Mouse (Mus musculus) erythroid progenitor cell, adult 5-6 weeks (primary cell): ENCODE results near the gene Entpd2. TPM values are rescaled to one million over a fixed set of nuclear protein-coding genes. Genes with fewer than 3 reads are reported as not detected.

Experiments used
- ATAC-seq: replicated peaks from 2 replicates; pipeline ENCODE4 v1.8.0; 2016; ENCODE audit warnings: moderate number of reproducible peaks, mild to moderate bottlenecking, moderate TSS enrichment, inconsistent platforms; ENCODE audit not compliant: poor library complexity, low FRiP score, severe bottlenecking
- total RNA-seq, 2 experiments: library from RNA; stranded (forward) in 1 of 2; stranded (reverse) in 1 of 2; fragments of 150-400 nt in 1 of 2; fragments of 186-747, 209-891 nt in 1 of 2; gene quantifications; 2 replicates each; pipeline versions ENCODE4 v1.2.3 to v1.2.4; 2015 to 2017; ENCODE audit warnings: low replicate concordance in 2 of 2

The Entpd2 gene
- total RNA-seq (2015; ENCODE audit: low replicate concordance) (not detected in 2 replicates), total RNA-seq (2017; ENCODE audit: low replicate concordance) (not detected in 2 replicates)

- ATAC-seq, result no peak
Observed at GRCm38 (mm10) chr2:25395721-25396596, at the start of gene Entpd2. TSS of gene Entpd2 (plus strand) at chr2:25395874.

- no peak for ATAC-seq
Observed at GRCm38 (mm10) chr2:25348162-25348561, 47.5 kb upstream of the Entpd2 start.

GRCm38 (mm10) chr2:25349499-25349898, 46.2 kb upstream of the Entpd2 start:
- ATAC-seq, result no peak

- no peak for ATAC-seq
Observed at GRCm38 (mm10) chr2:25350701-25351100, 45.0 kb upstream of the Entpd2 start.

GRCm38 (mm10) chr2:25354211-25354610, 41.5 kb upstream of the Entpd2 start:
- ATAC-seq, result no peak

- no peak for ATAC-seq
Observed at GRCm38 (mm10) chr2:25355419-25356066, 40.1 kb upstream of the Entpd2 start.

- peak; percentile 80 for ATAC-seq
Observed at GRCm38 (mm10) chr2:25356208-25357079, 39.2 kb upstream of the Entpd2 start, which contains the start of gene Dpp7. TSS of gene Dpp7 (minus strand) at chr2:25356359.

- ATAC-seq, result no peak
Observed at GRCm38 (mm10) chr2:25359848-25360247, 35.8 kb upstream of the Entpd2 start.

- ATAC-seq, result no peak
Observed at GRCm38 (mm10) chr2:25363478-25364178, 32.0 kb upstream of the Entpd2 start.

- ATAC-seq, result no peak; the same call in 1 of the 2 replicates
Observed at GRCm38 (mm10) chr2:25364313-25364712, 31.4 kb upstream of the Entpd2 start.

- no peak for ATAC-seq
Observed at GRCm38 (mm10) chr2:25364761-25365090, 30.9 kb upstream of the Entpd2 start.

GRCm38 (mm10) chr2:25365091-25365761, 30.4 kb upstream of the Entpd2 start, which contains the start of gene Uap1l1:
TSS of gene Uap1l1 (minus strand) at chr2:25365682.
- ATAC-seq, result no peak

- no peak for ATAC-seq
Observed at GRCm38 (mm10) chr2:25369996-25370395, 25.7 kb upstream of the Entpd2 start.

- peak; percentile 87 for ATAC-seq
Observed at GRCm38 (mm10) chr2:25371764-25372643, 23.7 kb upstream of the Entpd2 start, which contains the start of gene Sapcd2. TSS of gene Sapcd2 (plus strand) at chr2:25372321.

- 0 out of 2 replicates have a peak, but pooled peaks have one; percentile 17 for ATAC-seq
Observed at GRCm38 (mm10) chr2:25372644-25373391, 22.9 kb upstream of the Entpd2 start.

GRCm38 (mm10) chr2:25373431-25373830, 22.2 kb upstream of the Entpd2 start:
- no peak for ATAC-seq

GRCm38 (mm10) chr2:25376589-25376988, 19.1 kb upstream of the Entpd2 start:
- ATAC-seq, result no peak
